Mouse (Mus musculus) midbrain, embryonic 12.5 days (tissue): ENCODE results near the gene Cubn. TPM values are rescaled to one million over a fixed set of nuclear protein-coding genes. Genes with fewer than 3 reads are reported as not detected.

Experiments used
- ATAC-seq: fragments of 200-750 bp; cut with Nextera tagmentation; 2 replicates; pipeline ENCODE4 v1.8.0; 2017; ENCODE audit warnings: low read depth, moderate TSS enrichment, moderate library complexity; ENCODE audit not compliant: low FRiP score
- H3K27ac ChIP-seq: fragments of 300-500 bp; sonication (generic); replicated peaks from 2 replicates; pipeline ENCODE4 v1.5.1; 2016; ENCODE audit warnings: mild to moderate bottlenecking
- H3K27me3 ChIP-seq: fragments of 300-500 bp; sonication (generic); 2 replicates; pipeline ENCODE4 v1.6.1; 2016; ENCODE audit warnings: mild to moderate bottlenecking
- H3K36me3 ChIP-seq: fragments of 300-500 bp; sonication (generic); 2 replicates; pipeline ENCODE4 v1.6.1; 2016
- H3K4me1 ChIP-seq: fragments of 300-500 bp; sonication (generic); 2 replicates; pipeline ENCODE4 v1.6.1; 2016
- H3K4me2 ChIP-seq: fragments of 300-500 bp; sonication (generic); replicated peaks from 2 replicates; pipeline ENCODE4 v1.6.1; 2016; ENCODE audit warnings: mild to moderate bottlenecking, moderate library complexity
- H3K4me3 ChIP-seq: fragments of 300-500 bp; sonication (generic); 2 replicates; pipeline ENCODE4 v1.5.1; 2016; ENCODE audit warnings: mild to moderate bottlenecking
- H3K9ac ChIP-seq: fragments of 300-500 bp; sonication (generic); replicated peaks from 2 replicates; pipeline ENCODE4 v1.6.1; 2016; ENCODE audit warnings: mild to moderate bottlenecking, moderate library complexity
- H3K9me3 ChIP-seq: fragments of 300-500 bp; sonication (generic); 2 replicates; pipeline ENCODE4 v1.6.1; 2016; ENCODE audit warnings: mild to moderate bottlenecking
- WGBS: fragments of 180-500 bp; shearing (Covaris S2); methylation state at CpG from one replicate; pipeline ENCODE4 v1.1.7; 2016; 5-methylcytosine and 5-hydroxymethylcytosine counted together
- polyA plus RNA-seq: library from polyadenylated mRNA; unstranded; fragments of >200 nt; fragmentation: Nextera tagmentation; extraction: Ambion mirVana; gene quantifications from 2 replicates; pipeline ENCODE4 v1.2.1, GENCODE M21; 2016

The Cubn gene
- polyA plus RNA-seq, 1 experiment from 2014 or later, result 0.41 TPM

DNA sequence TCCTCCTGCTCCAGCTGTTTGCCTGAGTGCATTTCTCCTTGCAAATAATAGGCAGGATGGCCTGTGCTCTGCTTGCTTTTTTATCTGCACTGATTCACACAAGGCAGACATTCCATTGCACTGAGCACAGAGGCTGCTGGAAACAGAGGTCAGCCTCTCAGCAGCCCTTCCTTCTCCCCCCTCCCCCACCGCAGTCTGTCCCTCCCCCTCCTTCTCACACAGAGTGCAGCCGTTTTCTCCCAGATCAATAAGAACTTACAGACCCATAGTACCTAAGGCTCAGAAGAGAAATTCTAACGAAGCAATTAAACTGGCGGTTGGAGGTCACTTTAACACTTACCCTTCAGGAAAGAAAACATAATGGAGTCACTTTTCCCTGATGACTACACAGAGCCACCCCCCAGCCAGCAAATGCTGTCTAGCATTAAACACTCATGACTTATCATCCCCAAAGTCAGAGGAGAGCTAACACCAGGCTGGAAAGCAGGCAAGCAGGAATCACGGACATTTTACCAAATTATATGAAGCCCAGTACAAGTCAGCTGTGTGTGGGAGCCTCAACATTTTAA lies 119.3 kb downstream of the Cubn start:
- no peaks in the 10 kb centered on the region for H3K9me3 ChIP-seq
- no peak overlapping the region for H3K4me3 ChIP-seq
- H3K4me2 ChIP-seq, result peak overlapping the region; percentile 31
- peak overlapping the region; percentile 90 for H3K27ac ChIP-seq
- ATAC-seq, result peak; percentile 95
- peaks cover 29% of the 10 kb centered on the region for H3K4me1 ChIP-seq
- no peaks in the 10 kb centered on the region for H3K27me3 ChIP-seq
- H3K9ac ChIP-seq, result no peak overlapping the region
- under 1% methylated on average over 5 of the region's 5 CpGs for WGBS
- no peaks in the 10 kb centered on the region for H3K36me3 ChIP-seq

DNA sequence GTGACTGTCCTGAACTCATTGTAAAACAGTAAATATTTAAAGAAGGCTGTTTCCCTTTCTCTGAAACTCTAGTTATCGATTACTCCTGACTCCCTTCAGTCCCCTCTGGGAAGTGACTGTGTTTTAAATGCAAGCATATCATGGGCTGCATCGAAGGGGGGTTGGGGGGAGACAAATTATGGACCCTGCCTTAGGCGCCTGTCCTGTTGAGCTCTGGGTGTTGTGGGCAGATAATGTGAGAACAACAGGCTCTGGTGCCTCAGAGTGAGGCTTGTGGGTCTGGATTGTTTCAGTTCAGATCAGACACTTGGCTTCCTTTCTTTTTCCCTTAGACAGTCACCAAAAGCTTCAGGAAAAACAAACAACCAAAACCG lies 119.8 kb downstream of the Cubn start:
- no peak overlapping the region for H3K9ac ChIP-seq
- peak overlapping the region; percentile 31 for H3K4me2 ChIP-seq
- peak; percentile 80 for ATAC-seq
- H3K4me1 ChIP-seq, result peaks cover 29% of the 10 kb centered on the region
- H3K36me3 ChIP-seq, result no peaks in the 10 kb centered on the region
- H3K4me3 ChIP-seq, result no peak overlapping the region
- no peaks in the 10 kb centered on the region for H3K9me3 ChIP-seq
- H3K27me3 ChIP-seq, result no peaks in the 10 kb centered on the region
- 1% methylated on average over 4 of the region's 4 CpGs for WGBS
- peak overlapping the region; percentile 90 for H3K27ac ChIP-seq

DNA sequence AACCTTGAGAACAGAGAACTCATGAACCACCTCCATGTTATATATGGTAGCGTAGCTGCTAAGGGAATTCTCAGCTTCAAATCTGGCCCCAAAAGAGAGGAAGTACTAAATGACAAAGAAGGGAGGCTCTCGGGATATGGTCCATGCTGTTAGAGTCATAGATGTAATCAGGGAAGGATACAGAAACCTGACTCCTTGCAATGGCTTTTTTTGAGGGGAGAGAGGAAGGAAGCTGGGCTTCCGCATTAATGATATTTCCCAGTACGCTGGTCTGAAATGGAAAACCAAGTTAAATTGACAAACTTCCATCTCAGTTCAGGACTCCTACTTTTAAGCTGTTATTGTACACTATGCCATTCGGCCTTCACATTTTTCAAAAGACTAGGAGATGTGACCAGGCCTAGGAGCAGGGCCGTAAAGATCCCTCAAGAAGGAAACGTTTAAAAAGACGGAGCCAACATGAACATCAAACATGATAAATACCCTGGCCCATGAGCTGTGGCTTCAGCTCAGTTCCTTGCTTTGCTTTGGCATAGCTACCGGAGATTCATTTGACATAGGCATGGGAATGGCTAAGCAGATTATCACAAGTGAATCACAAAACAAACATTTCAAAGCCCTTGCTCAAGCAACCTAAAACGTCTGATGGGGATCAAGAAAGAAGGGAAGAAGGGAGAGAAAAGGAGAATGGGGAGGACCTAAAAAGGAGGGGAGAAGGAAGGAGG lies 120.4 kb downstream of the Cubn start:
- Histone ChIP-seq H3K27ac (peak overlapping the region; percentile 90), H3K9ac (no peak overlapping the region), H3K9me3 (no peaks in the 10 kb centered on the region), H3K27me3 (no peaks in the 10 kb centered on the region), H3K36me3 (no peaks in the 10 kb centered on the region), H3K4me3 (no peak overlapping the region), H3K4me2 (0 out of 2 replicates have a peak overlapping the region, but pooled peaks have one; percentile 31), H3K4me1 (peaks cover 29% of the 10 kb centered on the region)
- ATAC-seq, result no peak
- 48% methylated on average over 10 of the region's 10 CpGs for WGBS

DNA sequence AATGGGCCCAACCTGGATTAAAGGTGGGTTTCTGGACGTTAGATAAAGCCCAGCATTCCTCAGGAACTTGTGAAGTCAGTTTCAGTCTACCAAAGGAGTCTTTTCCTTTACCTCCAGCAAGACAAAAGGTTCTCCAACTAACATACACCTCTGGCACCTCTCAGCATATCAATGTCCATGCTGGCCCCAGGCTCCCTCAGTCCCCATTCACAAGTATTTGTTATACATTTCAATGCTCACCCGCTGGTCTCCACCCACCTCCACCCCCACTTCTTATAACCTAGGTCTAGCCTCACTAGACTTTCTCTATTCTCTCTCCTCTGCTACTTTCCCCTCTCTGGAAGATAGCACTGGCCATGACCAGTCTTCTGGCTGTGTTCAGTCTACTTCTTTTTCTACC lies 121.1 kb downstream of the Cubn start:
- 30% methylated on average over 2 of the region's 2 CpGs for WGBS

DNA sequence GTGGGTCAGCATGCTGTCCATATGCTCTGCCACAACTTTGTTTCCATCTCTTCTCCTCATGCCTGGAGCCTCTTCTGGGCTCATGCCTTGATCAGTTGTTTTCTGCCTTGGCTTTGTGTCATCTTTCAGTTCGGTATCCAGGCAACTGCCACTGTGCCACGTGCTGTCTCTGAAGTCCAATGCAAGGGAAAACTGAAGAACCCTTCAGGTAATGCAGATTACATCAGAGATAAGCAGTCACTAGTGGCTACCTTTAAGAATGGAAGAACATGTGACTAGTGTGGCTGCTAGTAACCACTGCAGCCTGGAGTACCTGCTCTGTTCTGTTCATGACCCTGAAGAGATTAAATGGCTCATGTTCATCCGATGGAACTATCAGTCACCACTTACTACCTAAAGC lies 123.1 kb downstream of the Cubn start:
- Histone ChIP-seq H3K9ac (no peak overlapping the region), H3K4me2 (no peak overlapping the region), H3K9me3 (no peaks in the 10 kb centered on the region), H3K4me3 (no peak overlapping the region), H3K27me3 (no peaks in the 10 kb centered on the region), H3K4me1 (peaks cover 29% of the 10 kb centered on the region), H3K36me3 (no peaks in the 10 kb centered on the region), H3K27ac (no peak overlapping the region)
- WGBS, result 66% methylated on average over 3 of the region's 3 CpGs
- ATAC-seq, result no peak

More for the DNA sequence above, 121.1 kb downstream of the Cubn start:
- Histone ChIP-seq H3K27me3 (no peaks in the 10 kb centered on the region), H3K4me3 (no peak overlapping the region), H3K36me3 (no peaks in the 10 kb centered on the region), H3K9ac (no peak overlapping the region), H3K4me1 (peaks cover 29% of the 10 kb centered on the region), H3K4me2 (no peak overlapping the region), H3K9me3 (no peaks in the 10 kb centered on the region), H3K27ac (peak overlapping the region; percentile 90; the same call in 1 of the 2 replicates)
- ATAC-seq, result no peak

GRCm38 (mm10) chr2:13357885-13358552 lies 133.6 kb downstream of the Cubn start:
- 55% methylated on average over 7 of the region's 7 CpGs for WGBS
- Histone ChIP-seq H3K27me3 (no peaks in the 10 kb centered on the region), H3K36me3 (no peaks in the 10 kb centered on the region), H3K9me3 (no peaks in the 10 kb centered on the region), H3K4me3 (no peak overlapping the region), H3K4me2 (0 out of 2 replicates have a peak overlapping the region, but pooled peaks have one; percentile 2), H3K27ac (peak overlapping the region; percentile 39), H3K4me1 (peaks cover 18% of the 10 kb centered on the region), H3K9ac (no peak overlapping the region)
- ATAC-seq, result 0 out of 2 replicates have a peak, but pooled peaks have one; percentile 57

GRCm38 (mm10) chr2:13352775-13353174 lies 138.8 kb downstream of the Cubn start:
- H3K36me3 ChIP-seq, result no peaks in the 10 kb centered on the region

GRCm38 (mm10) chr2:13352112-13352728 lies 139.4 kb downstream of the Cubn start:
- Histone ChIP-seq H3K9me3 (no peaks in the 10 kb centered on the region), H3K27ac (no peak overlapping the region), H3K4me1 (no peaks in the 10 kb centered on the region), H3K9ac (no peak overlapping the region), H3K4me3 (no peak overlapping the region), H3K27me3 (no peaks in the 10 kb centered on the region), H3K36me3 (no peaks in the 10 kb centered on the region), H3K4me2 (no peak overlapping the region)
- WGBS, result 90% methylated on average over 1 of the region's 1 CpGs
- no peak for ATAC-seq

More at GRCm38 (mm10) chr2:13352775-13353174, 138.8 kb downstream of the Cubn start:
- no peak overlapping the region for H3K27ac ChIP-seq
- no peak overlapping the region for H3K9ac ChIP-seq
- H3K9me3 ChIP-seq, result no peaks in the 10 kb centered on the region
- no peak overlapping the region for H3K4me2 ChIP-seq
- no peak for ATAC-seq
- no peak overlapping the region for H3K4me3 ChIP-seq
- WGBS, result 88% methylated on average over 3 of the region's 3 CpGs
- H3K4me1 ChIP-seq, result peaks cover 3% of the 10 kb centered on the region; the same call in 1 of the 2 replicates
- no peaks in the 10 kb centered on the region for H3K27me3 ChIP-seq

GRCm38 (mm10) chr2:13342325-13342926 lies 149.2 kb downstream of the Cubn start:
- Histone ChIP-seq H3K27ac (no peak overlapping the region), H3K9me3 (no peaks in the 10 kb centered on the region), H3K4me1 (no peaks in the 10 kb centered on the region), H3K27me3 (no peaks in the 10 kb centered on the region), H3K4me3 (no peak overlapping the region), H3K36me3 (no peaks in the 10 kb centered on the region), H3K9ac (no peak overlapping the region), H3K4me2 (no peak overlapping the region)
- WGBS, result 60% methylated on average over 7 of the region's 7 CpGs
- no peak for ATAC-seq

DNA sequence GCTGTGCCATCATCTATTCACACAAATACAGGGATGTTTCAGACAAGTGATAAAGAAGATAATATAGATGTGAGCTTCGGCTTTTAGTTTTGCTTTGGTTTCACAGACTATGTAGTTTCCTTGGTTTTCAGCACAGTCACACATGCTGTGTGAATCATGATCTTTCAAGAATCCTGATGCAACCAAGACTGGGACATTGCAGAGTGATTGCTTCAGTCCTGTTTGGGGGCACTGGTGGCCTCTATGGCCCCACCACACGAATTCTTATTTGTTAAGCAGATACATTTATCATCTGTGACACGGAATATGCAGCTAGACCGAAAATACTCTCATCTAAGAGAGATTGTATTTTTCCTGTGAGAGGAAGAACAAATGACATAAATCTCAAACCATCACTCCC lies 156.2 kb downstream of the Cubn start:
- Histone ChIP-seq H3K4me2 (no peak overlapping the region), H3K9me3 (no peaks in the 10 kb centered on the region), H3K36me3 (no peaks in the 10 kb centered on the region), H3K27ac (no peak overlapping the region), H3K4me1 (no peaks in the 10 kb centered on the region), H3K9ac (no peak overlapping the region), H3K4me3 (no peak overlapping the region), H3K27me3 (no peaks in the 10 kb centered on the region)
- 91% methylated on average over 4 of the region's 4 CpGs for WGBS
- ATAC-seq, result no peak

DNA sequence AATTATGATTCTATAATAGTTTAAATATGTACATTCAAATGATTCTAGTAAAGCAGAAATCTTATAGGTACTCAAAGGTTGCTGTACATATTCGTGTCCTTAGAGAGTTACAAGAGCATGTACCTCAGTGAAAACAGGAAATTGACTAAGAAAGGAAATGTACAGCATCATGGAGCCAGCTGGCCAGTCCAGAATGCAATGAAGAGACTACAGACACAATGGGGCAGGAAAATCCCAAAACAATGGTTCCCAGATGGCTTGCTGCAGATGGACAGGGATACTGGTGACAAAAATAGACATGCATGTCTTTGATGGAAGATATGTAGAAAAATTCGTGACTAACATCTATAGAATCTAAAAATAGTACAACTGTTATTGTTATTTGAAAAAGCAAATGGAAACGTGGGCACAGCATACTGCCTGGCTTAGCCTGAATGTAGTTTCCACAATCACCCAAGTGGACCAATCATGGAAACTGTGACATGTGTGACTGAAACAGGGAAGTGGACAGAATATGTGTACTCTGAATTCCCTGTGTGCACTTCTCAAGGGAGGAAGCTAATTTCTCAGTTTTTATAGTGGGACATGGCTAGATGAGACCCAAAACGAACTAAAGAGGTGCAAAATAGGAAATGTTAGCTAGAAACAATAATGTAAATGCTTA lies 161.7 kb downstream of the Cubn start:
- H3K4me3 ChIP-seq, result no peak overlapping the region
- no peak overlapping the region for H3K4me2 ChIP-seq
- WGBS, result 54% methylated on average over 4 of the region's 4 CpGs
- H3K36me3 ChIP-seq, result no peaks in the 10 kb centered on the region
- no peaks in the 10 kb centered on the region for H3K4me1 ChIP-seq
- H3K9me3 ChIP-seq, result no peaks in the 10 kb centered on the region
- no peak overlapping the region for H3K9ac ChIP-seq
- no peak overlapping the region for H3K27ac ChIP-seq
- H3K27me3 ChIP-seq, result no peaks in the 10 kb centered on the region
- no peak for ATAC-seq
